Mouse (Mus musculus): Measurements from ENCODE around the gene Sertm1. TPM values are rescaled to one million over a fixed set of nuclear protein-coding genes. Genes with fewer than 3 reads are reported as not detected.

Sertm1 gene
- polyA plus RNA-seq, 2 experiments: 0.27 to 1.5 TPM

GRCm38 (mm10) chr3:54920425-54920824, 4.7 kb upstream of the Sertm1 start:
- Histone ChIP-seq H3K4me3 (ENCODE audit: insufficient read depth in 1 of 2, low read depth in 2 of 2, low read length in 2 of 2) (no peak overlapping the region), H3K9me3 (ENCODE audit: control insufficient read depth, low read length) (no peaks in the 10 kb centered on the region), H3K27ac (no peak overlapping the region), H3K4me1 (replicated peaks; ENCODE audit: control insufficient read depth in 2 of 2, insufficient read depth in 2 of 2, low read length in 1 of 2) (peaks cover 0 to 9% of the 10 kb centered on the region in 2 experiments; a peak in 1 of 4 replicates), H3K4me2 (ENCODE audit: low read depth) (no peak overlapping the region), H3K9ac (replicated peaks) (no peak overlapping the region), H3K36me3 (replicated peaks; ENCODE audit: control insufficient read depth, insufficient read depth, low read depth) (no peaks in the 10 kb centered on the region), H3K27me3 (ENCODE audit: control insufficient read depth, insufficient read depth, low read length) (peaks cover 3% of the 10 kb centered on the region)
- TF ChIP-seq CTCF (IDR thresholded peaks at IDR 0.05; ENCODE audit: low read depth) (peak; percentile 30), EP300 (IDR thresholded peaks at IDR 0.05; ENCODE audit: low read depth) (no peak)
- no peak for ATAC-seq (ENCODE audit: insufficient read depth)
- DNase-seq (ENCODE audit: low read depth in 3 of 3, low spot score in 3 of 3): no peak
- WGBS (ENCODE audit: insufficient replicate concordance): 58% methylated on average over 3 of the region's 3 CpGs

- Histone ChIP-seq H3K36me3 (replicated peaks; ENCODE audit: control insufficient read depth, insufficient read depth, low read depth) (no peaks in the 10 kb centered on the region), H3K9ac (replicated peaks) (no peak overlapping the region), H3K4me1 (replicated peaks; ENCODE audit: control insufficient read depth in 2 of 2, insufficient read depth in 2 of 2, low read length in 1 of 2) (peaks cover 0 to 9% of the 10 kb centered on the region in 2 experiments; a peak in 1 of 4 replicates), H3K4me2 (ENCODE audit: low read depth) (peak overlapping the region; percentile 31), H3K4me3 (ENCODE audit: insufficient read depth in 1 of 2, low read depth in 2 of 2, low read length in 2 of 2) (peak overlapping the region; percentile 41 to 44), H3K27me3 (ENCODE audit: control insufficient read depth, insufficient read depth, low read length) (peaks cover 11% of the 10 kb centered on the region), H3K9me3 (ENCODE audit: control insufficient read depth, low read length) (no peaks in the 10 kb centered on the region), H3K27ac (no peak overlapping the region)
- DNase-seq (ENCODE audit: low read depth in 3 of 3, low spot score in 3 of 3): no peak
- TF ChIP-seq CTCF (IDR thresholded peaks at IDR 0.05; ENCODE audit: low read depth) (no peak), EP300 (IDR thresholded peaks at IDR 0.05; ENCODE audit: low read depth) (no peak)
- WGBS (ENCODE audit: insufficient replicate concordance): 4% methylated on average over 31 of the region's 31 CpGs
- no peak for ATAC-seq (ENCODE audit: insufficient read depth)
Observed at GRCm38 (mm10) chr3:54914845-54915642, 643 bp downstream of the Sertm1 start.

- Histone ChIP-seq H3K27me3 (ENCODE audit: control insufficient read depth, insufficient read depth, low read length) (no peaks in the 10 kb centered on the region), H3K4me2 (ENCODE audit: low read depth) (no peak overlapping the region), H3K27ac (no peak overlapping the region), H3K4me1 (replicated peaks; ENCODE audit: control insufficient read depth in 2 of 2, insufficient read depth in 2 of 2, low read length in 1 of 2) (no peaks in the 10 kb centered on the region), H3K4me3 (ENCODE audit: insufficient read depth in 1 of 2, low read depth in 2 of 2, low read length in 2 of 2) (no peak overlapping the region), H3K9me3 (ENCODE audit: control insufficient read depth, low read length) (no peaks in the 10 kb centered on the region), H3K36me3 (replicated peaks; ENCODE audit: control insufficient read depth, insufficient read depth, low read depth) (no peaks in the 10 kb centered on the region), H3K9ac (replicated peaks) (no peak overlapping the region)
- DNase-seq (ENCODE audit: low read depth in 3 of 3, low spot score in 3 of 3): no peak
- no peak for TF ChIP-seq CTCF (IDR thresholded peaks at IDR 0.05; ENCODE audit: low read depth)
- no peak for TF ChIP-seq EP300 (IDR thresholded peaks at IDR 0.05; ENCODE audit: low read depth)
- ATAC-seq (ENCODE audit: insufficient read depth): no peak
- 59% methylated on average over 1 of the region's 1 CpGs for WGBS (ENCODE audit: insufficient replicate concordance)
Observed at GRCm38 (mm10) chr3:54908878-54909277, 6.8 kb downstream of the Sertm1 start.

- no peak for TF ChIP-seq CTCF (IDR thresholded peaks at IDR 0.05; ENCODE audit: low read depth)
- H3K4me3 ChIP-seq (ENCODE audit: insufficient read depth in 1 of 2, low read depth in 2 of 2, low read length in 2 of 2): no peak overlapping the region
- no peaks in the 10 kb centered on the region for H3K4me1 ChIP-seq (replicated peaks; ENCODE audit: control insufficient read depth in 2 of 2, insufficient read depth in 2 of 2, low read length in 1 of 2)
- no peaks in the 10 kb centered on the region for H3K36me3 ChIP-seq (replicated peaks; ENCODE audit: control insufficient read depth, insufficient read depth, low read depth)
- no peak overlapping the region for H3K27ac ChIP-seq
- H3K4me2 ChIP-seq (ENCODE audit: low read depth): no peak overlapping the region
- H3K9ac ChIP-seq (replicated peaks): no peak overlapping the region
- DNase-seq (ENCODE audit: low read depth in 3 of 3, low spot score in 3 of 3): no peak
- no peak for ATAC-seq (ENCODE audit: insufficient read depth)
- 74% methylated on average over 10 of the region's 10 CpGs for WGBS (ENCODE audit: insufficient replicate concordance)
- H3K9me3 ChIP-seq (ENCODE audit: control insufficient read depth, low read length): no peaks in the 10 kb centered on the region
- H3K27me3 ChIP-seq (ENCODE audit: control insufficient read depth, insufficient read depth, low read length): no peaks in the 10 kb centered on the region
Observed at GRCm38 (mm10) chr3:54897974-54898373, 17.7 kb downstream of the Sertm1 start.

GRCm38 (mm10) chr3:54894891-54895290, 20.8 kb downstream of the Sertm1 start:
- no peak for ATAC-seq (ENCODE audit: insufficient read depth)
- H3K27ac ChIP-seq: no peak overlapping the region
- no peaks in the 10 kb centered on the region for H3K9me3 ChIP-seq (ENCODE audit: control insufficient read depth, low read length)
- no peaks in the 10 kb centered on the region for H3K36me3 ChIP-seq (replicated peaks; ENCODE audit: control insufficient read depth, insufficient read depth, low read depth)
- no peak overlapping the region for H3K4me2 ChIP-seq (ENCODE audit: low read depth)
- no peak overlapping the region for H3K4me3 ChIP-seq (ENCODE audit: insufficient read depth in 1 of 2, low read depth in 2 of 2, low read length in 2 of 2)
- no peak overlapping the region for H3K9ac ChIP-seq (replicated peaks)
- H3K4me1 ChIP-seq (replicated peaks; ENCODE audit: control insufficient read depth in 2 of 2, insufficient read depth in 2 of 2, low read length in 1 of 2): no peaks in the 10 kb centered on the region
- TF ChIP-seq EP300 (IDR thresholded peaks at IDR 0.05; ENCODE audit: low read depth): no peak
- no peak for TF ChIP-seq CTCF (IDR thresholded peaks at IDR 0.05; ENCODE audit: low read depth)
- H3K27me3 ChIP-seq (ENCODE audit: control insufficient read depth, insufficient read depth, low read length): no peaks in the 10 kb centered on the region
- no peak for DNase-seq (ENCODE audit: low read depth in 3 of 3, low spot score in 3 of 3)
- WGBS (ENCODE audit: insufficient replicate concordance): 57% methylated on average over 1 of the region's 1 CpGs

Data from liver, embryonic 14.5 days (tissue).